Mouse (Mus musculus) CH12.LX (cell line): ENCODE results near the gene Adap1.

Experiments used
- CTCF ChIP-seq, 2 experiments: IDR thresholded peaks in 1 of 2; conservative IDR thresholded peaks in 1 of 2; 2 replicates each; pipeline ENCODE4 v1.5.1; 2011 to 2012; ENCODE audit warnings: low read depth in 2 of 2, low read length in 2 of 2, improper control_type of control experiment in 1 of 2, inconsistent platforms in 1 of 2, mild to moderate bottlenecking in 1 of 2, moderate library complexity in 1 of 2
- E2F4 ChIP-seq: IDR thresholded peaks from 2 replicates; pipeline ENCODE4 v1.6.1; 2011; ENCODE audit warnings: low read depth, low read length, improper control_type of control experiment; ENCODE audit not compliant: insufficient replicate concordance
- EP300 ChIP-seq: IDR thresholded peaks from 2 replicates; pipeline ENCODE4 v1.6.1; 2011; ENCODE audit warnings: low read length, improper control_type of control experiment
- HCFC1 ChIP-seq: IDR thresholded peaks from 2 replicates; pipeline ENCODE4 v1.6.1; 2012; ENCODE audit warnings: low read depth, mild to moderate bottlenecking, inconsistent platforms, low read length, improper control_type of control experiment
- MAX ChIP-seq: IDR thresholded peaks from 2 replicates; pipeline ENCODE4 v1.6.1; 2011; ENCODE audit warnings: low read length, improper control_type of control experiment
- MYC ChIP-seq: IDR thresholded peaks from 2 replicates; pipeline ENCODE4 v1.6.1; 2011; ENCODE audit warnings: low read depth, mild to moderate bottlenecking, improper control_type of control experiment, low read length
- NELFE ChIP-seq: IDR thresholded peaks from 2 replicates; pipeline ENCODE4 v1.6.1; 2011; ENCODE audit warnings: low read depth, low read length, improper control_type of control experiment
- POLR2A ChIP-seq: IDR thresholded peaks from 2 replicates; pipeline ENCODE4 v1.6.1; 2011; ENCODE audit warnings: low read depth, mild to moderate bottlenecking, improper control_type of control experiment, low read length
- POLR2AphosphoS2 ChIP-seq: IDR thresholded peaks from 2 replicates; pipeline ENCODE4 v1.6.1; 2011; ENCODE audit warnings: low read depth, low read length, improper control_type of control experiment
- TBP ChIP-seq: conservative IDR thresholded peaks from 2 replicates; pipeline ENCODE4 v1.6.1; 2011; ENCODE audit warnings: low read depth, low read length, improper control_type of control experiment
- UBTF ChIP-seq: IDR thresholded peaks from 2 replicates; pipeline ENCODE4 v1.6.1; 2012; ENCODE audit warnings: low read depth, mild to moderate bottlenecking, inconsistent platforms, low read length, improper control_type of control experiment, moderate library complexity
- USF1 ChIP-seq: IDR thresholded peaks from 2 replicates; pipeline ENCODE4 v1.6.1; 2014; ENCODE audit warnings: low read depth, mild to moderate bottlenecking, inconsistent platforms, low read length, improper control_type of control experiment
- USF2 ChIP-seq: conservative IDR thresholded peaks from 2 replicates; pipeline ENCODE4 v1.6.1; 2011; ENCODE audit warnings: low read depth, low read length, improper control_type of control experiment

DNA sequence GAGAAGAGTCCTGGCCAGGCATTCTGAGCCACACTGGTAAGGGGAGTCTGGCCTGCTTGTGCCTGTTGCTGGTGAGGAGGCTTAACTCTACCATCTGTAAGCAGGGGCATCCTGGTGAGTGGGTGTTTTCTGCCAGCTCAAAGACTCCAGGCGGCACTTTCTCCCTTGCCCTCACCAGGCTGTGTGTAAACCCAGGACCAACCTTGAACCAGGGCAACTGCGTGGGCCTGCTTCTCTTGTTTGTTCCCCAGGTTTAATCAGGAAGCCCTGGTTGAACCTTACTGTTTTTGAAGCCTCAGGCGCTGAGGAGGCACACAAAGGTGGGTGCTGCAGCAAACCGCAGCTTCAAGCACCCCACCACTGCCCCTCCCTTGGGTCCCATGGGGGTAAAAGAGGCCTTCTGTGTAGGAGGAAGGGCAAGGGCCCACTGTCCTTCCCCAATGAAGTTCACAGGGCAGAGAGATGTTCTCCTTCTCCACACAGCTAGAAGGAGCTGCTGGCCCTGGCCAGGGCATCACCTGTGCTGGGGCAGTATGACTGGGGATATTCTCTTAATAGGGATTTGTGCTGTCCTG lies 42.5 kb upstream of the Adap1 start:
- no peak for TF ChIP-seq POLR2AphosphoS2
- no peak for TF ChIP-seq CTCF (conservative IDR thresholded peaks at IDR 0.05 in 1 of 2, IDR thresholded peaks at IDR 0.05 in 1 of 2; ENCODE audit: low read depth in 2 of 2, low read length in 2 of 2)
- TF ChIP-seq USF2 = no peak
- TF ChIP-seq MYC = no peak
- no peak for TF ChIP-seq USF1
- TF ChIP-seq EP300 = no peak
- TF ChIP-seq MAX = no peak
- no peak for TF ChIP-seq POLR2A
- TF ChIP-seq UBTF = no peak
- TF ChIP-seq HCFC1 = no peak
- no peak for TF ChIP-seq TBP
- no peak for TF ChIP-seq NELFE
- TF ChIP-seq E2F4 = no peak
